Mouse (Mus musculus) erythroblast, embryonic 14.5 days (primary cell): ENCODE results near the gene Ralgps2.

Experiments
- GATA1 ChIP-seq: IDR thresholded peaks from 2 replicates; pipeline ENCODE4 v1.6.1; 2012; ENCODE audit warnings: low read length, inconsistent platforms, mixed read lengths
- TAL1 ChIP-seq: IDR thresholded peaks from 3 replicates; pipeline ENCODE4 v1.6.1; 2012; ENCODE audit warnings: low read length, inconsistent platforms, mixed read lengths

DNA sequence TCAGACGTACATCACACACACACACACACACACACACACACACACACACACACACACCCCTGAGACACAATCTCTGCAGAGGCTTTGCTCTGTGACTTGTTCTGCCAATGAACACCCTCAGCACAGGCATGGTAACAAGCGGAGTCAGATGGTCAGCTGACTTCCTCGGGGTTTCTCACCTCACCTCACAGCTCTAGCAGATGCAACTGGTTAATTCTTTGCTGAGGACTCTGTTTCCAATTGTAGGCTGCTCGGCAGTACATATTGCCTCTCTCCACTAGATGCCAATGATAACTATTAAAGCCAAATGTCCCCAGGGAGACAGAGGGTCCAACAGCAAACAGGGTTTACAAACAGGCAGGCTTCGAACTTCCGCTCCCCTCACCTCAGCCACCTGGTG, 16.5 kb downstream of the Ralgps2 start:
- TF ChIP-seq GATA1 (no peak), TAL1 (no peak)
